Mouse (Mus musculus) central nervous system, embryonic 14 days (tissue): Measurements from ENCODE around the gene Impg1. TPM values are rescaled to one million over a fixed set of nuclear protein-coding genes. Genes with fewer than 3 reads are reported as not detected.

Source experiments
- polyA plus RNA-seq: library from polyadenylated mRNA; depleted of rRNA; stranded (reverse); fragments of >200 nt; gene quantifications from 2 replicates; pipeline ENCODE4 v1.2.3, GENCODE M21; 2012; rRNA removed

The Impg1 gene
- polyA plus RNA-seq, result 0.02 TPM in 1 of 2 replicates, not detected in the other

GRCm38 (mm10) chr9:80465381-80465780 lies at the start of gene Impg1:
Gene Impg1 (minus strand): TSS chr9:80465481.

